Mouse (Mus musculus) erythroblast, embryonic 14.5 days (primary cell): Measurements from ENCODE around the gene Plcl2. TPM values are rescaled to one million over a fixed set of nuclear protein-coding genes. Genes with fewer than 3 reads are reported as not detected.
"Not testable (repeated sequence)": the region's sequence is repeated elsewhere in the genome, so short reads cannot be mapped to it uniquely, and the experiment has no call there.

Source experiments
- H3K27me3 ChIP-seq: 2 replicates; pipeline ENCODE4 v1.6.1; 2012; ENCODE audit warnings: inconsistent platforms; ENCODE audit not compliant: control insufficient read depth
- H3K36me3 ChIP-seq: 2 replicates; pipeline ENCODE4 v1.6.1; 2012; ENCODE audit warnings: mild to moderate bottlenecking, inconsistent platforms; ENCODE audit not compliant: control insufficient read depth
- H3K4me1 ChIP-seq: 2 replicates; pipeline ENCODE4 v1.6.1; 2012; ENCODE audit warnings: inconsistent platforms; ENCODE audit not compliant: control insufficient read depth
- H3K4me3 ChIP-seq: replicated peaks from 2 replicates; pipeline ENCODE3; 2012; ENCODE audit warnings: moderate library complexity, mild to moderate bottlenecking, inconsistent platforms
- H3K9me3 ChIP-seq: 2 replicates; pipeline ENCODE4 v1.6.1; 2012; ENCODE audit warnings: low read length, inconsistent platforms, mixed read lengths; ENCODE audit not compliant: control insufficient read depth
- GATA1 ChIP-seq: IDR thresholded peaks from 2 replicates; pipeline ENCODE4 v1.6.1; 2012; ENCODE audit warnings: low read length, inconsistent platforms, mixed read lengths
- TAL1 ChIP-seq: IDR thresholded peaks from 3 replicates; pipeline ENCODE4 v1.6.1; 2012; ENCODE audit warnings: low read length, inconsistent platforms, mixed read lengths
- polyA plus RNA-seq: library from polyadenylated mRNA; stranded (reverse); fragments of >175 nt; gene quantifications from 2 replicates; pipeline ENCODE4 v1.2.3, GENCODE M21; 2012

Gene Plcl2
- polyA plus RNA-seq, 1 experiment, result 0.24 TPM

DNA sequence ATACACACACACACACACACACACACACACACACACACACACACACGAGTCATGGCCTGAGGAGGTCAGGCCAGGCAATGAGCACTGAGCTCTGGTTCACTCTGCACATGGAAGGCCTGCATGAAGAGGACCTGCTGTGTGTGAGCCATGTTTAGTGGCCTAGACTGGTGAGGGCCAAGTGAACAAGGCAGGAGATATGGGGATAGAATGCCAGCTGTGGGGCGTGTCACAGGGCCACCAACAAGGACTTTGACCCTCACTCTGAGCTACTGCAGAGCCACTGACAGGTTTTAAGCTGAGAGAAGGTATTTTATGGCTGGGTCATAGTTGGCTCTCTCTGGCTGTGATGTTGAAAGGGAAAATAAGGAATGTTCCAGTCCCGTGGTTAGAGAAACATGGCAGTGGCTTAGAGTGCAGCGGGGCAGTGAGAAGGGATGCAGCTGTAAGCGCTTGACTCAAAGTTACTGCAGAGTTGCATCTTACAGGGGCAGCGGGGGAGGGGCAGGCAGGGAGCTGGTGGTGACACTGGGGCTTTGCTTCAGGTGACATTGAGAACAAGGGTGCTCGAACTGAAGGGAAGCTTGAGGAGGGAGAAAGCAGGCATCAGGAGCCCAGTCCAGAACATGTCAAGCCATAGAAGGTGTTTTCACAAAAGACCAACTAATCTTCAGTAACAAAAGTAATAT lies 175.9 kb downstream of the Plcl2 start:
- H3K9me3 ChIP-seq, result no peaks in the 10 kb centered on the region
- H3K36me3 ChIP-seq, result peaks cover 3% of the 10 kb centered on the region
- TF ChIP-seq TAL1 (no peak), GATA1 (no peak)
- no peaks in the 10 kb centered on the region for H3K4me1 ChIP-seq
- no peak overlapping the region for H3K4me3 ChIP-seq
- no peaks in the 10 kb centered on the region for H3K27me3 ChIP-seq

GRCm38 (mm10) chr17:50687670-50688069 lies 178.5 kb downstream of the Plcl2 start:
- TF ChIP-seq TAL1 (no peak), GATA1 (no peak)
- no peaks in the 10 kb centered on the region for H3K4me1 ChIP-seq
- no peaks in the 10 kb centered on the region for H3K27me3 ChIP-seq
- no peak overlapping the region for H3K4me3 ChIP-seq
- no peaks in the 10 kb centered on the region for H3K9me3 ChIP-seq
- H3K36me3 ChIP-seq, result peaks cover 3% of the 10 kb centered on the region

DNA sequence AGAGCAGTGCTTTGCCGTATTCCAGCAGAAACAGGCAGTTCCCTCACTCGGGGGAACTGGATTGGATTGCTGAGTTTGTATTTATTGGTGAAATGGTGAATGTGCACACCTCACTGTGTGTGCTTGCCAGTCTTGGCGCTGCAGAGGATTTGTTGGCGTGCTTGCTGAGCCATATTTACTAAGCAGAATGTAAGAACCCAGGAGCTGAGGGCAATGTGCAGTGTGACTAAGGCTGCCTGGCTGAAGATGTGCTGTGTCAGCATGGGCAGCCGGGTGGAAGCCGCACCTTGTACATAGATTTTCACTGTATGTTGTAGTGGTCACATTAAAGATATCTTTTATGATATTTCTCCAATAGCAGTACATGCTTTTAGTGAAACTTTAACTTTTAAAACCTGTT lies 178.9 kb downstream of the Plcl2 start:
- TF ChIP-seq GATA1, result no peak
- no peak for TF ChIP-seq TAL1
- Histone ChIP-seq H3K36me3 (peaks cover 3% of the 10 kb centered on the region), H3K9me3 (no peaks in the 10 kb centered on the region), H3K27me3 (no peaks in the 10 kb centered on the region), H3K4me1 (no peaks in the 10 kb centered on the region), H3K4me3 (no peak overlapping the region)

- not testable (repeated sequence) for H3K9me3 ChIP-seq, H3K4me1 ChIP-seq, H3K4me3 ChIP-seq, H3K36me3 ChIP-seq
- peaks cover 15% of the 10 kb centered on the region for H3K27me3 ChIP-seq
Observed at GRCm38 (mm10) chr17:50698410-50698809, 189.2 kb downstream of the Plcl2 start.

DNA sequence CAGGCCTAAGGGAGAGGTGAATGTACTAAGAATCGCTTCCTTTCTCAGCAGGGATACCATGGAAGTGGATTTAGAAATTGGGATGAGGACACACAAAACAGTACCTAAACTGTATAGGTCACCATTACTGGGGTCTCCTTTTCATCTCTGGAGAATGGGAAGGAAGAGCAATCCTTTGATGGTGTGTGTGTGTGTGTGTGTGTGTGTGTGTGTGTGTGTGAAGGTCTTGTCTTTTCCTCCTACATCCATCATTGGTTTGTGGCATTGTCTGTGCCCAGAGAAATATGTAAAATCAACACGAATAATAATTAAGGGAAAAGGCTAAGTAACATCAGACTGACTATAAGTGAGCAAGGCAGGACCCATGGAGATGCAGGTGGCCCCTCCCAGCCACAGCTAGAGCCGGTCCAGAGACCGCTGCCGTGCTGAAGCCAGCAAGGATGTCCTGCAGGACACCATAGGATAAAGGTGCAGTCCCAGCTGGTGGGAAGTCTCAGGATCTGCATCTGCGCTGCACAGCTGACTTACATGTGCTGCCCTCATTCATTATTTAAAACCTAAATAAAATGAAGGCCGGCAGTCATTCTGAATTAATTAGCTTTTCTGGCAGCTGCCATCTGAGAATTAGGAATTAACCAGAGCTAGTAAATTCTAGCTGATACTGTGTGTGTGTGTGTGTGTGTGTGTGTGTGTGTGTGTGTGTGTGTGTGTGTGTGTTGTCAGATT lies 201.5 kb downstream of the Plcl2 start:
- TF ChIP-seq GATA1 (no peak), TAL1 (no peak)
- Histone ChIP-seq H3K9me3 (peaks cover 2% of the 10 kb centered on the region; the same call in 1 of the 2 replicates), H3K4me1 (no peaks in the 10 kb centered on the region), H3K36me3 (no peaks in the 10 kb centered on the region), H3K4me3 (no peak overlapping the region), H3K27me3 (no peaks in the 10 kb centered on the region)

DNA sequence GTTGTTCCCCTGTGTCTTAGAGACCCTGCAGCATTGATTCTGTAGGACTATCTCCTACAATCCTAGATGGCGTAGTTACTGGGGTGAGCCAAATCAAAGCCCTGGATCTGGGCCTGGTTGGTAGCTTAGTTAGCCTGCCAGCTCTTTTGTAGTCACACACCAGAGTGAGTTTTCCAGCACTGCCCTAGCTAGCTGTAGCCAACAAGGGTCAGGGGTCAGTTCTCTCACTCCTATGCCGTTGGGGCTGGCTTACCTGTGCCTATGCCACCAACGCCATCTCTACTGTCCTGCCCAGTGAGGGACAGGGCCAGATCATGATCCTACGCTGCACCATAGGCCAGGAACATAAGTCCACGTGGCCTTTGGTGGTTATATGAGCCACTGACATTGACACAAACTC lies 208.4 kb downstream of the Plcl2 start:
- Histone ChIP-seq H3K36me3 (no peaks in the 10 kb centered on the region), H3K4me3 (no peak overlapping the region), H3K27me3 (no peaks in the 10 kb centered on the region), H3K9me3 (no peaks in the 10 kb centered on the region), H3K4me1 (no peaks in the 10 kb centered on the region)
- TF ChIP-seq TAL1 (no peak), GATA1 (no peak)

DNA sequence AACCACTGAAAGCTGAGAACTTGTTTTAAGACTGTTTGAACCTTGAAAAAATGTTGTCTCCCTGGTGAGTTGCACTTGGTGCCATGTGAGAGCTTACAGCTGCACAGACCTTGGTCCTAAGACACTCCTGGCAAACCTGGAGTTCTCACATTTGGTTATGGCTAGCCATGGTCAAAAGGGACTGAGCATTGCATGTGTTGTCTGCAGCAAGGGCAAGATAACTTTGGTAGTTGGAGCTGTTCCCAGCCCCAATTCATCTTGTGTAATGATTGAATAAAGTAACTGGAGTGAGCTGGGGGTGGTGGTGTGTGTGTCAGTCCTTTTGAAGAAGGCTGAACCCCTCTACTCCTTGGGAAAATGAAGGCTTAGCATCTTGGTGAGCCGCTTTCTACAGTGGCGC lies 215.2 kb downstream of the Plcl2 start:
- Histone ChIP-seq H3K9me3 (no peaks in the 10 kb centered on the region), H3K4me1 (no peaks in the 10 kb centered on the region), H3K4me3 (no peak overlapping the region), H3K36me3 (no peaks in the 10 kb centered on the region), H3K27me3 (no peaks in the 10 kb centered on the region)
- TF ChIP-seq GATA1, result no peak
- TF ChIP-seq TAL1, result no peak

DNA sequence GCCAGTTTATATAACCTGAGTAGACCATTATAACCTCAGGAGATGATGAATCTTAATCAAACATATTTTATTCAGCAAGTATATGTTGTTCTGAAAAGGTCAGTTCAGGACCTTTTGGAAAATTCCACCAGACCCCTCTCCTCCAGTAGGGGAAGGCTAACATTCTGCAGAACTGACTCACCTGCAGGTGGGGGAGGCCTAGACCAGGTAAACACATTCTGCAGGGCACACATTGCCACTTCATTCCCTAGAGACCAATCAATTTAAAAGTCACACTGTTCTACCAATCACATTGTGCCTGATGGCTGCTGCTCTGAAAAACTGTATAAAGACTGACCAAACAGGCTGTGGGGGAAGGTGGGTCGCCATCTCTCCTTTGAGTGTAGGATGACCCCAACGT lies 217.1 kb downstream of the Plcl2 start:
- no peaks in the 10 kb centered on the region for H3K4me1 ChIP-seq
- no peaks in the 10 kb centered on the region for H3K9me3 ChIP-seq
- no peaks in the 10 kb centered on the region for H3K36me3 ChIP-seq
- H3K27me3 ChIP-seq, result no peaks in the 10 kb centered on the region
- TF ChIP-seq GATA1, result no peak
- no peak for TF ChIP-seq TAL1
- H3K4me3 ChIP-seq, result no peak overlapping the region

DNA sequence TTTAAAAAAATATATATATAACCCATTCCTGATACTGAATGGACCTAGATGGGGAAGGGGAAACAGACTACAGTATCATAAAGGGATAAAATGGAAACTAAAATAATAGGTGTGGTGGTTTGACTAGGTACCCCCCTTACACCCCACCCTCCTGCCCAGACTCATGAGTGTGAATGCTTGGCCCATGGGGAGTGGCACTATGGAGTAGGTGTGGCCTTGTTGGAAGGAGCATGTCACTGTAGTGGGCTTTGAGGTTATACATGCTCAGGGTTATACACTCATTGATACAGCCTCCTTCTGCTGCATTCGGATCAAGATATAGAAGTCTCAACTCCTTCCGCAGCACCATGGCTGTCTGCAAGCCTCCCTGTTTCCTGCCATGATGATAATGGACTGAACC lies 219.8 kb downstream of the Plcl2 start:
- Histone ChIP-seq H3K4me1 (no peaks in the 10 kb centered on the region), H3K4me3 (no peak overlapping the region), H3K9me3 (no peaks in the 10 kb centered on the region), H3K27me3 (no peaks in the 10 kb centered on the region), H3K36me3 (no peaks in the 10 kb centered on the region)
- TF ChIP-seq TAL1 (no peak), GATA1 (no peak)

DNA sequence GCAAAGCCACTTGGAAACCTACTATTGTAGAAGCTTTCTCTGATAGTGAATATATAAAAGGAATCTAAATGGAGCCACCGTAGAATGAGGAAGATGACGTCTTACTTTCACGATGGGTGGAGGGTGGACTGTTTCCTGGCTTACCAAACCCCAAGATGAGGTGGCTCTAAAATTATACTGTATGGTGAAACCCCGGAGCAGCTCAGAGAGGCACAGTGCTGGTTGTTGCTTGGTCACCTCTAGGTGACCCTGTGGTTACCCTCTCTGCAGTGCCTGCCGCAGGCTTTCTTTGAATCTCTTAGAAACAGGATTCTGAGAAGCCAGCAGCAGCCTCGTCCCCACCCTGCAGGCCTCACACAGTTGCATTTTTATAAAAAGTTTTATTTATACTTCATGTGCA lies 220.4 kb downstream of the Plcl2 start:
- H3K4me3 ChIP-seq, result no peak overlapping the region

More for the DNA sequence above, 220.4 kb downstream of the Plcl2 start:
- no peaks in the 10 kb centered on the region for H3K9me3 ChIP-seq
- no peaks in the 10 kb centered on the region for H3K36me3 ChIP-seq
- TF ChIP-seq GATA1, result no peak
- TF ChIP-seq TAL1, result no peak
- H3K4me1 ChIP-seq, result no peaks in the 10 kb centered on the region
- H3K27me3 ChIP-seq, result no peaks in the 10 kb centered on the region
